Mouse (Mus musculus): ENCODE results near the gene Cldn7. TPM values are rescaled to one million over a fixed set of nuclear protein-coding genes. Genes with fewer than 3 reads are reported as not detected.

The Cldn7 gene
- polyA plus RNA-seq, 1 experiment, result not detected

DNA sequence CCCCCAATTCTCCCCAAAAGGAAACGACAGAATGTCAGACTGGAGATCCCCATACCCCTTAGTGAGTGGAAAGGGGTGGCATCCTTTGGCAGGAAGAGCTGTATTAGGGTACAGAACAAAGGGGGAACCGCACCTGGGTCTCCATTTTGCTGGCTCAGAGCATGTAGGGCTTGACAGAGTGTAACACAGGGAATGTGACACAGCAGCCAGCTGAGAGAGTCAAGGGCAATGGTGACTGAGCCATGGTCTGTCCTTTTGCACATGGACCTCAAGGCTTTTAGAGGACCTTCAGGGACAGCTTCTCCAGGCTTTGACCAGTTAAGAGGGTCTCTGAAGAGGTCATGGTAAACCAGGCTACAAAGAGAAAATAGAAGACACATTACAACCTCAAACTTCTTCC, 10.3 kb downstream of the Cldn7 start:
- TF ChIP-seq POLR2A (IDR thresholded peaks at IDR 0.05; ENCODE audit: insufficient read length, low read depth) (no peak), E2F4 (IDR thresholded peaks at IDR 0.05; ENCODE audit: insufficient read depth) (no peak), MAX (IDR thresholded peaks at IDR 0.05; ENCODE audit: low read depth) (no peak), MYOG (IDR thresholded peaks at IDR 0.05; ENCODE audit: control insufficient read depth in 1 of 3, insufficient read depth in 1 of 3, insufficient read length in 2 of 3, low read depth in 2 of 3) (no peak), POLR2AphosphoS2 (IDR thresholded peaks at IDR 0.05; ENCODE audit: insufficient read length, low read depth) (no peak), MYOD1 (IDR thresholded peaks at IDR 0.05; ENCODE audit: control insufficient read depth in 1 of 3, insufficient read length in 2 of 3, low read depth in 2 of 3) (no peak), TCF3 (IDR thresholded peaks at IDR 0.05; ENCODE audit: insufficient read length, low read depth) (no peak)
- Histone ChIP-seq H3ac (ENCODE audit: control insufficient read depth, insufficient read length) (no peak overlapping the region), H3K4me2 (ENCODE audit: low read depth) (no peak overlapping the region), H3K79me2 (ENCODE audit: control insufficient read depth, insufficient read depth) (peaks cover 27% of the 10 kb centered on the region), H3K27me3 (ENCODE audit: control insufficient read depth, insufficient read depth, insufficient read length) (no peaks in the 10 kb centered on the region), H3K36me3 (ENCODE audit: control insufficient read depth, insufficient read depth) (peaks cover 51% of the 10 kb centered on the region), H3K4me3 (no peak overlapping the region)

DNA sequence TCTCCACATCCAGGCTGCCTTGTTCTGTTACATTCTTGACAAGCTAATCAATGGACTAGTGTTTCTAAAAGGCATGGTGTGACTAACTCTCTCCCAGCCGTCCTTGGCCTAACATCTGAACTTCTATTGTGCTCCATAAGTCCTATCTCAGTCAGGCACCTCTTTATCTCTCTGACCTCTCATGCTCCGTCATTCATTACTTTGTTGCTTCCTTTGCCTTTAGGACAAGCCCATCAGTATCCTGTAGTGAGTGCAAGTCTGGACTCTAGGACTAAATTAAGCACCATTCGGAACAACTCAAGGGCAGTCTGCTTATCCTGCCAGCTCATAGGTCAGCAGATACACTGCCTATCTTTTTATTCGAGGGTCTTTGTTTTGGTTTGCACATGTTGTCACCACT, 11.7 kb downstream of the Cldn7 start:
- peaks cover 32% of the 10 kb centered on the region for H3K79me2 ChIP-seq (ENCODE audit: control insufficient read depth, insufficient read depth)
- H3K4me2 ChIP-seq (ENCODE audit: low read depth), result no peak overlapping the region
- no peak overlapping the region for H3K4me3 ChIP-seq
- no peak for TF ChIP-seq MYOD1 (IDR thresholded peaks at IDR 0.05; ENCODE audit: control insufficient read depth in 1 of 3, insufficient read length in 2 of 3, low read depth in 2 of 3)
- no peak for TF ChIP-seq POLR2AphosphoS2 (IDR thresholded peaks at IDR 0.05; ENCODE audit: insufficient read length, low read depth)
- TF ChIP-seq TCF3 (IDR thresholded peaks at IDR 0.05; ENCODE audit: insufficient read length, low read depth), result no peak
- TF ChIP-seq E2F4 (IDR thresholded peaks at IDR 0.05; ENCODE audit: insufficient read depth), result no peak
- TF ChIP-seq POLR2A (IDR thresholded peaks at IDR 0.05; ENCODE audit: insufficient read length, low read depth), result no peak
- TF ChIP-seq REST (IDR thresholded peaks at IDR 0.05; ENCODE audit: insufficient read depth, insufficient read length), result no peak
- TF ChIP-seq SRF (IDR thresholded peaks at IDR 0.05; ENCODE audit: control insufficient read depth, insufficient read length, low read depth), result no peak
- TF ChIP-seq TCF12 (IDR thresholded peaks at IDR 0.05; ENCODE audit: insufficient read depth, poor library complexity, severe bottlenecking), result no peak
- TF ChIP-seq MYOG (IDR thresholded peaks at IDR 0.05; ENCODE audit: control insufficient read depth in 1 of 3, insufficient read depth in 1 of 3, insufficient read length in 2 of 3, low read depth in 2 of 3), result no peak
- no peak for TF ChIP-seq USF1 (IDR thresholded peaks at IDR 0.05; ENCODE audit: low read depth)
- TF ChIP-seq CEBPB (IDR thresholded peaks at IDR 0.05; ENCODE audit: insufficient read depth, poor library complexity, severe bottlenecking), result no peak
- TF ChIP-seq MAX (IDR thresholded peaks at IDR 0.05; ENCODE audit: low read depth), result no peak
- H3K36me3 ChIP-seq (ENCODE audit: control insufficient read depth, insufficient read depth), result peaks cover 45% of the 10 kb centered on the region
- H3ac ChIP-seq (ENCODE audit: control insufficient read depth, insufficient read length), result no peak overlapping the region
- no peaks in the 10 kb centered on the region for H3K27me3 ChIP-seq (ENCODE audit: control insufficient read depth, insufficient read depth, insufficient read length)

DNA sequence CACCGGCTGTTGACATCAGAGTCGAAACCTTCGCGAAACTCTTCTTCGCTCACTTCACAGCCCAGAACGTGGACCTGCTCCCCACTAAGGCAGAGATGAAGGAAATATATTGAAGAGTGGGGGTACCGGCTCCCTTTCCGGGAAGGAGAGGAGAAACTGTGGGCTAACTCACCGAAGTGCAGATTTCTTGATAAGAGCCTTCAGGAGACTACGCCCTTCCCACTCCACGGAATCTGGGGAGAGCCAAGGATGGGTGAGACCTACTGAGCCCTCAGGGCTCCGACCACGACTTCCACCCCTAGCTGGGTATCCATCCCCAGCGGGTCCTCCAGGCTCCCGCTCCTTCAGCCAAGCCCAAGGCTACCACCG, 15.2 kb downstream of the Cldn7 start:
- H3K4me3 ChIP-seq, result peak overlapping the region; percentile 73
- peaks cover 61% of the 10 kb centered on the region for H3K79me2 ChIP-seq (ENCODE audit: control insufficient read depth, insufficient read depth)
- peak overlapping the region; percentile 93 for H3ac ChIP-seq (ENCODE audit: control insufficient read depth, insufficient read length)
- peak overlapping the region; percentile 79 for H3K4me2 ChIP-seq (ENCODE audit: low read depth)
- peaks cover 32% of the 10 kb centered on the region for H3K36me3 ChIP-seq (ENCODE audit: control insufficient read depth, insufficient read depth)
- TF ChIP-seq MYOG (IDR thresholded peaks at IDR 0.05; ENCODE audit: control insufficient read depth in 1 of 3, insufficient read depth in 1 of 3, insufficient read length in 2 of 3, low read depth in 2 of 3), result no peak
- no peak for TF ChIP-seq USF1 (IDR thresholded peaks at IDR 0.05; ENCODE audit: low read depth)
- no peak for TF ChIP-seq POLR2A (IDR thresholded peaks at IDR 0.05; ENCODE audit: insufficient read length, low read depth)
- no peak for TF ChIP-seq REST (IDR thresholded peaks at IDR 0.05; ENCODE audit: insufficient read depth, insufficient read length)
- no peak for TF ChIP-seq SRF (IDR thresholded peaks at IDR 0.05; ENCODE audit: control insufficient read depth, insufficient read length, low read depth)
- H3K27me3 ChIP-seq (ENCODE audit: control insufficient read depth, insufficient read depth, insufficient read length), result no peaks in the 10 kb centered on the region

DNA sequence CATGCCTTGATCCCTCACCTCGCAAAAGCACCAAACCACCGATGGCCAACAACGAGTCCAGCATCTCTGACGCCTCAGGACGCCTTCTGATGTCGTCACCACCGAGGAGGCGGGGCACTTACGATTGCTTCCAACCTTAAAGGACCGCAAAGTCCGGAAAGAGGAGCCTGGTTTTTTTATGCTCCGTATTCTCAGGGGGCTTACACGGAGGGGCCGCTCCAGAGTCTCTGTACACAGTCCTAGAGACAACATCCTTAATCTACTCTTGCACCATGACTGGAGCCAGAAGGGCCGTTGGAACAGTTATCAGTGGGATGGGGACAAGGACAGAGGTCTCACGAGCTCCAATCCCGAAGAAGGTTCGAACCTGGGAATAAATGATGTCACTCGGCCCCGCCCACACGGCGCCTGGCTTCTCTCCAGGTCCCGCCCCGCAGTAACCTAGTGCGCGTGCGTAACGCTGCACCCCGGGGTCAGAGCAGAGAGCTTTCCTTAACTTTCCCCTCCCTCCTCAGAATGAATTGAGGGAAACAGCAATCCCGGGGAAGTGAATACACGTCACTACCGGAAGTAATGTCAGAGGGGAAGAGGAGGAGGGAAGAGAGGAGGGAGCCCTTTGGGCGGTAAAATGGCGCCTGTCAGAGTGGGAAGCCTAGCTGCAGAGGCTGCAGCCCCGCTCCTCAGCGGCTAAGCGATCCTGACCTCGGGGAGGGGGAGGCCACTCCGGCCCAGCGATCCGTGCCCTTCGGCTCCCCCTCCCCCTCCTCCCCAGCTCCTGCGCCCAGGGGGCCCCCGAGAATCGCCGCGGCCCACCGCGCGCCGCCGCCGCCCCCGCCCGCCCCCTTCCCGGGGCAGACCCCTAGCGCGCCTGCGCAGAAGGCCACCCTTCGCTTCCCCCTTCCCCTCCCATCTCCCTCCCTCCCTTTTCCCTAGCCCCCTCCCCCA, 15.9 kb downstream of the Cldn7 start:
- H3ac ChIP-seq (ENCODE audit: control insufficient read depth, insufficient read length), result peak overlapping the region; percentile 93
- peak overlapping the region; percentile 73 for H3K4me3 ChIP-seq
- H3K4me2 ChIP-seq (ENCODE audit: low read depth), result peak overlapping the region; percentile 79
- TF ChIP-seq E2F4 (IDR thresholded peaks at IDR 0.05; ENCODE audit: insufficient read depth), result peak; percentile 1
- TF ChIP-seq SRF (IDR thresholded peaks at IDR 0.05; ENCODE audit: control insufficient read depth, insufficient read length, low read depth), result peak; percentile 69
- no peak for TF ChIP-seq CEBPB (IDR thresholded peaks at IDR 0.05; ENCODE audit: insufficient read depth, poor library complexity, severe bottlenecking)
- peak; percentile 73 for TF ChIP-seq POLR2AphosphoS2 (IDR thresholded peaks at IDR 0.05; ENCODE audit: insufficient read length, low read depth)
- peak; percentile 83 for TF ChIP-seq POLR2A (IDR thresholded peaks at IDR 0.05; ENCODE audit: insufficient read length, low read depth)
- peaks cover 61% of the 10 kb centered on the region for H3K79me2 ChIP-seq (ENCODE audit: control insufficient read depth, insufficient read depth)
- peaks cover 30% of the 10 kb centered on the region for H3K36me3 ChIP-seq (ENCODE audit: control insufficient read depth, insufficient read depth)
- no peaks in the 10 kb centered on the region for H3K27me3 ChIP-seq (ENCODE audit: control insufficient read depth, insufficient read depth, insufficient read length)

DNA sequence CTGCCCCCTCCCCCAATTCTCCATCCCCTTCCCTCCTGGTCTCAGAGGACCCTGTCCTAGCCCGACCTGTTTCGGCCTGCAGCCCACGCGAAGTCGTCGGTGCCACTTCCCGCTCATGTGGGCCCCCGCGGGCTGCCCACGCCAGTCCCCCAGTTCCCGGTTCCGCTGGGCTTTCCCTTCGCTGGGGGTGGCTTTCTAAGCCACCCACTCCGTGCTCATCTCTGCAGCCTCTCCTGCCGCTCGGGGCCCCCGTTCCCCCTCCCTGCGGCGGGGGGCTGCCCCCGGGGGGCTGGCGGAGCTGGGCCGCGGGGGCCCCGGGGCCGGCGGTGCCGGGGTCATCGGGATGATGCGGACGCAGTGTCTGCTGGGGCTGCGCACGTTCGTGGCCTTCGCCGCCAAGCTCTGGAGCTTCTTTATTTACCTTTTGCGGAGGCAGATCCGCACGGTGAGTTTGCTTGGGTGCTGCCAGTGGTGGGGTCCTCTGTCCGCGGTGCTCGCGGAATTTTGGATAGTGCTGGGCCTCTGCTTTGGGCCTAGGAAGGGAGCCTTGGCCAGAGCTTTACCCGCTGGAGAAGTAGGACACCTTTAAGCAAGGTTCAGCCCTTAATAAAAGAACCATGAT, 16.7 kb downstream of the Cldn7 start, which contains the start of gene Ctdnep1:
Ctdnep1 (plus strand) TSS at position 16 of the 622 bp plus-strand sequence.
- H3ac ChIP-seq (ENCODE audit: control insufficient read depth, insufficient read length), result peak within 1 kb of the TSS; percentile 93
- peak within 1 kb of the TSS; percentile 96 for H3K4me2 ChIP-seq (ENCODE audit: low read depth)
- no peaks in the 10 kb centered on the region for H3K27me3 ChIP-seq (ENCODE audit: control insufficient read depth, insufficient read depth, insufficient read length)
- H3K4me3 ChIP-seq, result peak within 1 kb of the TSS; percentile 73
- TF ChIP-seq USF1 (IDR thresholded peaks at IDR 0.05; ENCODE audit: low read depth) (no peak), E2F4 (IDR thresholded peaks at IDR 0.05; ENCODE audit: insufficient read depth) (no peak), CEBPB (IDR thresholded peaks at IDR 0.05; ENCODE audit: insufficient read depth, poor library complexity, severe bottlenecking) (no peak), REST (IDR thresholded peaks at IDR 0.05; ENCODE audit: insufficient read depth, insufficient read length) (no peak), POLR2A (IDR thresholded peaks at IDR 0.05; ENCODE audit: insufficient read length, low read depth) (no peak), MYOD1 (IDR thresholded peaks at IDR 0.05; ENCODE audit: control insufficient read depth in 1 of 3, insufficient read length in 2 of 3, low read depth in 2 of 3) (no peak), SRF (IDR thresholded peaks at IDR 0.05; ENCODE audit: control insufficient read depth, insufficient read length, low read depth) (no peak), MYOG (IDR thresholded peaks at IDR 0.05; ENCODE audit: control insufficient read depth in 1 of 3, insufficient read depth in 1 of 3, insufficient read length in 2 of 3, low read depth in 2 of 3) (no peak)
- peaks cover 61% of the 10 kb centered on the region for H3K79me2 ChIP-seq (ENCODE audit: control insufficient read depth, insufficient read depth)
- H3K36me3 ChIP-seq (ENCODE audit: control insufficient read depth, insufficient read depth), result peaks cover 22% of the 10 kb centered on the region
